Mouse (Mus musculus): ENCODE results near the gene Crebrf. TPM values are rescaled to one million over a fixed set of nuclear protein-coding genes. Genes with fewer than 3 reads are reported as not detected.
A peak's percentile ranks its signal among the peaks of the same experiment; 100 is the strongest.

Crebrf gene
- total and polyA plus RNA-seq, 2 experiments from 2014 or later, result 10.2 to 18.5 TPM

DNA sequence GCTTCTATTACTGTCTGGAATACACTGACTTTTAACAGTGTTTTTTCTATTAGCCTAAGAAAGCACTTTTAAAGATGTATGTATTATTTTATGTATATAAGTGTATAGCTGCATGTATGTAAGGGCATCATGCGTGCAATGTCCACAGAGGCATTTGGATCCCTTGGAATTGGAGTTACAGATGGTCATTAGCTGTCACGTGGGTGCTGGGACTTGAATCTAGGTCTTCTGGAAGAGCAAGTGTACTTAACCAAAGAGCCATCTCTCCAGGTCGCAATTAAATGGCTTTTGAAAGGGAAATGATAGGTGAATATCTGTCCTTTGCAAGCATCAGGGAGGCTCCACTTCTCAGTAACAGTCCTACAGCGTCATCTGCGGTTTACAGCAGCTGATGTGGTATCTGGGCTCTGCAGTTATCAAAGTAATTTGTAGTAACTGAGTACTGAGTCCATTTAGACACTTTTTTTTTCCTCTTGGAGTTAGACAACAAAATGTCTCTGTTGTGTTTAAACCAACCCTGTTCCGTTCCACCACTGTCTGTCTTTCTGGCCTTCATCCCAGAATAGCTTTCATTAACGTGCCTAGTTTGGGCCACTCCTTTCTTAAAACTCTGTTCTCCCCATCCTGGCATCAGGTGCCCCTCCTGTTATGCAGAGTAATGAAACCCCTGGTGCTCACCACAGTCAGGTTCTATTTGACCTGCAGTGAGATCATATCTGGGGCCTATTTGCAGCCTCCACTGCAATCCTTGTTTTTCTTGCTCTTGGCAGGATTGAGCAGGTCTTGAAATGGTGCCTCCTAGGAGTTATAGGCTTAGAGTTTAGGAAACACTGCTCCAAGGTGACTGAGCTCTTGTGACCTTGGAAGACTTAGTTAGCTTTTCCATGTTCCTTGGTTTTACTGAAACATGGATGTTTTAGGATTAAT lies 37.5 kb upstream of the Crebrf start:
- WGBS, result 77% methylated on average over 7 of the region's 7 CpGs
- Histone ChIP-seq H3K4me3 (ENCODE audit: low read depth, low read length) (peak overlapping the region; percentile 77; the same call in 1 of the 2 replicates), H3K27ac (ENCODE audit: low read depth, low read length) (no peak overlapping the region), H3K4me1 (ENCODE audit: insufficient read depth, low read length) (peaks cover 10% of the 10 kb centered on the region), H3K4me2 (ENCODE audit: low read depth, low read length, poor library complexity, severe bottlenecking) (peak overlapping the region; percentile 64), H3K9me3 (ENCODE audit: low read length) (no peaks in the 10 kb centered on the region), H3K9ac (replicated peaks; ENCODE audit: low read length, poor library complexity, severe bottlenecking) (no peak overlapping the region), H3K36me3 (ENCODE audit: insufficient read depth, low read length) (peaks cover 4% of the 10 kb centered on the region; the same call in 1 of the 2 replicates), H3K27me3 (ENCODE audit: insufficient read depth, low read length) (no peaks in the 10 kb centered on the region)
- DNase-seq (ENCODE audit: low spot score), result no peak
- TF ChIP-seq CTCF (IDR thresholded peaks at IDR 0.05), result no peak
- no peak for ATAC-seq (ENCODE audit: low FRiP score)

DNA sequence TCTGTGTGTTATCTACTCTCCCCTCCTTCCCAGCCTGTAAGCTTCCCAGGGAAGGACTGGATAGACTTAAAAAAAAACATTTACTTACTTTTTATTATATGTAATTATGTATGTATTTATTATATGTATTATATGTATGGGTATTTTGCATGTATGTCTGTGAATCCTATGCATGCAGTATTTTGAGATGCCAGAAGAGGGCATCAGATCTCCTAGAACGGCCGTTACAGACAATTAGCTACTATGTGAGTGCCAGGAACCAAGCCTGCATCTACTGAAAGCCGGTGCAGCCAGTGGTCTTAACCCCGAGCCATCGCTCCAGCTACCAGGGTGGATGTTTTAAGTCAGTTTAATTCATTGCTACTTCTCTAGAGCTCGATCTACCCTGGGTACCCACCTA lies 34.2 kb upstream of the Crebrf start:
- TF ChIP-seq CTCF (IDR thresholded peaks at IDR 0.05), result peak; percentile 43
- Histone ChIP-seq H3K9ac (replicated peaks; ENCODE audit: low read length, poor library complexity, severe bottlenecking) (no peak overlapping the region), H3K36me3 (ENCODE audit: insufficient read depth, low read length) (peaks cover 19% of the 10 kb centered on the region), H3K4me2 (ENCODE audit: low read depth, low read length, poor library complexity, severe bottlenecking) (no peak overlapping the region), H3K4me3 (ENCODE audit: low read depth, low read length) (no peak overlapping the region), H3K27ac (ENCODE audit: low read depth, low read length) (no peak overlapping the region), H3K27me3 (ENCODE audit: insufficient read depth, low read length) (no peaks in the 10 kb centered on the region), H3K9me3 (ENCODE audit: low read length) (no peaks in the 10 kb centered on the region), H3K4me1 (ENCODE audit: insufficient read depth, low read length) (peaks cover 10% of the 10 kb centered on the region)
- WGBS, result 94% methylated on average over 6 of the region's 6 CpGs
- ATAC-seq (ENCODE audit: low FRiP score) (no peak), DNase-seq (ENCODE audit: low spot score) (no peak)

DNA sequence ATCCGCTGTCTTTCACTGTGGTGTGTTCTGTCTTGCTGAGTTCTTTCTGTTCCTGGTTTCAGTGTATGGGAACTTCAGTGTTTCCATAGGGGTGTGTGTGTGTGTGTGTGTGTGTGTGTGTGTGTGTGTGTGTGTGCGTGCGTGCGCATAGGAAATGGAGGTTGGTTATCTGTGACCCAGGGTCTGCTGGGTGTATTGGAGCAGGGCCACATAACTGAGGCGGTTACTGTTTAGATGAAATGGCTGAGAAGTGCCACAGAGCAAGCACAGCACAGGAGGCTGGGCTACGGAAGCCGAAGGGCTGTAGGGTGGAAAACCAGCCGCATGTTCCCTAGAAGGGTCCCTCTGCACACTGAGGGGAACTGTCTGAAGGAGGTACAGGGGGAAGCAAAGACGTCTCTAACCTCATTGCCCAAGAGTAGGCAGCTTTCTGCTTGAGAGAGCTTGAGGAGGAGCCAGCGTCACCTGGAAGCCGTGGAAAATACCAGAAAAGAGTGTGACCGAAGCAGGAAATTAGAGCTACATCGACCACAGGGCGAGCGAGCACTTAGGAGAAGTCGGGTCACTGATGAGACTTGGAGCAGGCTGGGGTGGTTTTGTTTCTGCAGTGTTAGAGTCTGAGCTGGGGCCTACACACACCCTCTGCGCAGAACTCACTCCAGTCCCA lies 29.0 kb upstream of the Crebrf start:
- TF ChIP-seq CTCF (IDR thresholded peaks at IDR 0.05), result no peak
- no peak for DNase-seq (ENCODE audit: low spot score)
- Histone ChIP-seq H3K27me3 (ENCODE audit: insufficient read depth, low read length) (no peaks in the 10 kb centered on the region), H3K9ac (replicated peaks; ENCODE audit: low read length, poor library complexity, severe bottlenecking) (no peak overlapping the region), H3K4me1 (ENCODE audit: insufficient read depth, low read length) (no peaks in the 10 kb centered on the region), H3K9me3 (ENCODE audit: low read length) (no peaks in the 10 kb centered on the region), H3K4me2 (ENCODE audit: low read depth, low read length, poor library complexity, severe bottlenecking) (no peak overlapping the region), H3K36me3 (ENCODE audit: insufficient read depth, low read length) (peaks cover 17% of the 10 kb centered on the region), H3K4me3 (ENCODE audit: low read depth, low read length) (no peak overlapping the region), H3K27ac (ENCODE audit: low read depth, low read length) (no peak overlapping the region)
- 94% methylated on average over 17 of the region's 17 CpGs for WGBS
- ATAC-seq (ENCODE audit: low FRiP score), result no peak

DNA sequence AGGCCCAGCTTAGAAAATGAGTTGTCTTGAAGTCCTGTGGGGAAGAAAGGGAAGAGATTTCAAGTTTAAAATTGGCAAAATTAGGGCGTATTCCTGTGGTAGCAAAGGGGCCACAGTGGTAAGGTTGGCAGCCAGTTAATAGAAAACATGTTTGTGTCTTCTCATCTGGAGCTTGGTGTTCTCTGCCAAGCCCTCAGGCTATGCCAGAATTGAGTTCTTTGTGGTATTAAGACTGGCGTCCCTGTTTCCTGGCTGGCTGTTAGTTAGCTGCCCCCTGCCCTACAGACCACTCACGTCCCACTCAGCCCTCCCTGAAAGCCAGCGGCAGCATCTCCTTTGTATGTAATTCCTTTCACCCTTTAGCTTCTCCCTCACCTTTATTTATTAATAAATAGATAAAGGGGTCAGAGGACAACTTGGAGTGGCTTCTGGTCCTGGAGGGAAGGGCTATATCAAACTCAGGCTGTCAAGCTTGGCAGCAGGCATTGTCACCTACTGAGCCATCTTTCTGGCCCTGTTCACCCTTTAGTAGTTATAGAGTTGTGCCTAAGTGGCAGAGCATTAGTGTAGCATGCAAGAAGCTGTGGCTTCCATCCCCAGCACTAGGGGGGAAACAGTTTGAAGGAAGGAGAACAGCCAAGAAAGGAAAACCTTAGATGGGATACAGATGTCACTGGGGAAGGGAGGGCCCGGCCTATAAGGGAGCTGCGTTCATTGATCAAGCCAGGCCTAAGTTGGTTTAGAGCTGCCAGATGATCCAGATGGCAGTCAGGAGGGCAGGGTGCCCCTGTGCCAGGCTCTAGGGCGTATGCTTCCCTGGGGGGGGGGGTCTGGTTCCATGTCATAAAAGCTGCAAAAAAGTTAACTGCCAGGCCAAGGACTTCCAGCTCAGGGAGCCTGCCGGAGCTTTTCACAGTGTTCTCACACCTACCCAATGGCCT lies 26.4 kb upstream of the Crebrf start:
- 0 out of 2 replicates have a peak overlapping the region, but pooled peaks have one; percentile 1 for H3K9ac ChIP-seq (replicated peaks; ENCODE audit: low read length, poor library complexity, severe bottlenecking)
- H3K9me3 ChIP-seq (ENCODE audit: low read length), result no peaks in the 10 kb centered on the region
- no peak for TF ChIP-seq CTCF (IDR thresholded peaks at IDR 0.05)
- DNase-seq (ENCODE audit: low spot score), result peak; percentile 79
- peak overlapping the region; percentile 43 for H3K27ac ChIP-seq (ENCODE audit: low read depth, low read length)
- no peak for ATAC-seq (ENCODE audit: low FRiP score)
- H3K27me3 ChIP-seq (ENCODE audit: insufficient read depth, low read length), result no peaks in the 10 kb centered on the region
- 65% methylated on average over 8 of the region's 8 CpGs for WGBS
- H3K36me3 ChIP-seq (ENCODE audit: insufficient read depth, low read length), result peaks cover 6% of the 10 kb centered on the region; the same call in 1 of the 2 replicates
- H3K4me1 ChIP-seq (ENCODE audit: insufficient read depth, low read length), result no peaks in the 10 kb centered on the region
- no peak overlapping the region for H3K4me3 ChIP-seq (ENCODE audit: low read depth, low read length)
- no peak overlapping the region for H3K4me2 ChIP-seq (ENCODE audit: low read depth, low read length, poor library complexity, severe bottlenecking)

DNA sequence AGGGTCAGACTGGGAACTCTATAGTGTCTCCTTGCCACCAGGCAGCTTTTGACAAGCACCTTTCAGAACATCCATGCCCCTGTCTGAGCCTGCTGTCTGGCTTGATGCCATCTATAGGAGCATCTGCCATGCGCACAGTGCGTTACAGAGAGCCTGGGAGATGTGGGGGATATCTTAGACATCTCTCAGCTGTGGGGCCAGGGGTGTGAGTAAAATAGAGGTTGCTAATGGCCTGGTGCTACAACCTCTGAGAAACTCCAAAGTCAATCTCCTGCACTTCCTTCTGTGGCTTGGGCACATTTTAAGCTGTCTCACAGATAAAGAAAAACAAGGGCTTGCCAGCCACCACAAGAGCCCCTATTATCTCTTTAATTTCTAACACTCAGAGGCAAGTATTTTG lies 25.6 kb upstream of the Crebrf start:
- Histone ChIP-seq H3K9me3 (ENCODE audit: low read length) (no peaks in the 10 kb centered on the region), H3K4me2 (ENCODE audit: low read depth, low read length, poor library complexity, severe bottlenecking) (no peak overlapping the region), H3K4me1 (ENCODE audit: insufficient read depth, low read length) (no peaks in the 10 kb centered on the region), H3K27me3 (ENCODE audit: insufficient read depth, low read length) (no peaks in the 10 kb centered on the region), H3K27ac (ENCODE audit: low read depth, low read length) (peak overlapping the region; percentile 43), H3K36me3 (ENCODE audit: insufficient read depth, low read length) (no peaks in the 10 kb centered on the region), H3K9ac (replicated peaks; ENCODE audit: low read length, poor library complexity, severe bottlenecking) (0 out of 2 replicates have a peak overlapping the region, but pooled peaks have one; percentile 1), H3K4me3 (ENCODE audit: low read depth, low read length) (no peak overlapping the region)
- DNase-seq (ENCODE audit: low spot score) (no peak), ATAC-seq (ENCODE audit: low FRiP score) (no peak)
- 74% methylated on average over 2 of the region's 2 CpGs for WGBS
- no peak for TF ChIP-seq CTCF (IDR thresholded peaks at IDR 0.05)
